Mouse (Mus musculus): Measurements from ENCODE around the gene 4931422A03Rik. TPM values are rescaled to one million over a fixed set of nuclear protein-coding genes. Genes with fewer than 3 reads are reported as not detected.

4931422A03Rik gene
- polyA plus RNA-seq (2017; shearing (Covaris generic)) = 3.4 TPM

DNA sequence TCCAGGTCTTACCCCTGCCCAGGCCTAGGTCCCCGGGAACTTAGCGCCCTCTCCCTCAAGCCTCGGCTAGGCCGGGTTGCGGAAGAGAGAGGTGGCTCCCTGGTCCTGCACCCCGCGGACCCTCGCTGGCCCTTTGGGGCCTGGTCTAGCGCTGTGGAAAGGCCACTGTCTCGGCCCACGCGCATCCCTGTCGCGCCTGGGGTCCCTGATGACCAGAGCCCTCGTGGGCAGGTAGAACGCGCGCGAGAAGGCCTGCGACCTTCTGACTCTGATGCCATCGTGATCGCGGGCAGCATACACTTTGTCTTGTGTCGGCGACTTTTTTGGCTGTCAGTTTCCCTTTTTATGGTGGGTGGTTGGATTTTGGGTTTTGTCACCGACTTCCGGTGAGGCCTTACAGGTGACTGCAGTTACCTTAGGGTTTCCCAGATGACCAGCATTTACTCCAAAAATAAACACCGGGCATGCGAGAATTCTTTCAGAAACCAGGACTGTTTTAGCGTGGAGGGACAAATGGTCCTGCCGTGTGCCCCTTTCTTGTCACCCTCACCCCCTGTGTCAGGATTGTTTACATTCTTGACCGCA lies at the start of gene 4931422A03Rik:
Gene 4931422A03Rik, minus strand, starts transcription at position 223 of the 585 bp plus-strand sequence.

DNA sequence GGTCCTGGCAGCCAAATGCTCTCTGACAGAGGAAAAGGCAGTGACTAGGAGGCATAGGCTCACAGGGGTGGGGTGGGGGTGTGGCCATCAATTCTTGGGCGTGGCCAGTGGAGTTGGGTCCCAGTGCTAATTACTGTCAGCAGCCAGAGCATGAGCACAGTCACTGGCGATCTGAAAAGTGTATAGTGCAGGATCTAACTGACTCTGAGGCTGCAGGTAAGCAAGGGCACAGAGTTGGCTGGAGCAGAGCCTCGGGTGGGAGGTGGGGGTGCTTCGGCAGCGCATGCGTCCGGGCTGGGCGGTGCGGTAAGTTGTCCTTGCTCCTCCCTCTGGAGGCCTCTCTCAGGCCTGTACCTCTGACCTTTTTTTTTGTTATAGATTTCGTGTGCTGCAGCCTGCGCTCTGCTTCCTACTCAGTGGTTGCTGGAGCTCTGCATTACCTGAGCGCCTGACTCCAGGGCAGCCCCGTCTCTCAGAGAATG lies 41.6 kb upstream of the 4931422A03Rik start, which contains the start of gene Cd59b:
Gene Cd59b, plus strand, starts transcription at position 146 of the 482 bp plus-strand sequence.

DNA sequence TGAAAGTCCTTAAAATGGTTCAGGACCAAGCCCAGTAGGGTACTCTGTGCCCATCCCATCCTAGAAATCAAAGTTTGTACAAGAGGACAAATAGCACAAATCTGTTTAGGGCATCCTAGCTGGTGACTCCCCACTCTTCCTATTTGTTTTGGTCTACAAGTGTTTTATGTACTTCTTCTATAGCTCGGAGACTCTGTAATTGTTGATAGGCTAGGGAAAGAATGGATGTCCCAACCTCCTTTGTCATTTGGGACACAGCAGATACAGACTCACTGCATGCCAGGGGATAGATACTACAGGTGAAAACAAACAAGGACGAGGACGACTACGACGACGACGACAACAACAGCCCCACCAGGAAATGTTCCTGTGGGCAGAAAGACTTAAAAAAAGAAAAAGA lies 40.3 kb upstream of the 4931422A03Rik start, which contains the start of gene Gm10799:
Gene Gm10799, minus strand, starts transcription at position 101 of the 400 bp plus-strand sequence.

DNA sequence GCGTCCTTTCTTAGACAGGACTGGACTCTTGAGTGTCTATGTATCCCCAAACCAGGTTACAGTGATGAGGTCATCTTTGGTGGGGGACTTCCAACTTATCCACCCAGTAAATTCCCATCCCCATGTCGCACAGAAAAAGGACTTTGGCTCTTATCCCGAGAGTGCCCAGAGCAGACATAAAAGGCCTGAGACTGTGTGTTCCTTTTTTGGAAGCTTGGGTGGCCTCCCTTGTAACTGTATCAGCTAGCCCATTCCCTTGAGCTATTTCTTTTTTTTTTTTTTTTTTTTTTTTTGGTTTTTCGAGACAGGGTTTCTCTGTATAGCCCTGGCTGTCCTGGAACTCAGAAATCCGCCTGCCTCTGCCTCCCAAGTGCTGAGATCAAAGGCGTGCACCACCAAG lies 37.4 kb upstream of the 4931422A03Rik start, which contains the start of gene Gm10912:
Gene Gm10912, plus strand, starts transcription at position 301 of the 400 bp plus-strand sequence.

DNA sequence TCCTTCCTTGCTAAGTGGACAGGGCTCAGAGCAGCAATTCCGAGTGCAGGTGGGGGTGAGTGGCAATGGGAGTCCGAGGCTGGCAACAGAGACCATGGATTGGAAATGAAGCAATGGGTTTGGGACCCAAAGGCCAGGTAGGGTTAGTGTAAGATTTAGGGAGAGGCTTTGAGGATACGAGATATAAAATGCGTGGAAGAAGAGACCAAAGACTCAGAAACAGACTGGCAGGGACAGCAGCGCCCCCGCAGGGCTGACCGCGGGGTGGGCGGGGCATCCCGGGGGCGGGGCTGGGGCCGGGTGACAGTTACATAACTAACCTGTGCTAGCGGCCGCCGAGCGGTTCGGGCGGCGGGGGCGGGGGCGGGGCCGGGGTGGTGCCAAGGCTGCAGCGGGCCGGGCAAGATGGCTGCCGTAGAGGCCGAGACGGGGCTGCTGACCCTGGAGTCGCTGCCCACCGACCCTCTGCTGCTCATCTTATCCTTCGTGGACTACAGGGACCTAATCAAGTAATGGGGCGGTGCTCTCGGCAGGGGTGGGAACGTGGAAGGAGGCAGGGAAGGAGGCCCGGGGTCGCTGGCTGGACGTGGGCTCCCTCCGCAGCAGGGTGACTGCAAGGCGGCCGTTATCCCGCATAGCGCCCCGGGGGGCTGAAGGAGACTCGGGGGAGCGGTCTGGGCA lies 563 bp downstream of the 4931422A03Rik start, which contains the start of gene Fbxo3:
Gene Fbxo3, plus strand, starts transcription at position 264 of the 681 bp plus-strand sequence.

DNA sequence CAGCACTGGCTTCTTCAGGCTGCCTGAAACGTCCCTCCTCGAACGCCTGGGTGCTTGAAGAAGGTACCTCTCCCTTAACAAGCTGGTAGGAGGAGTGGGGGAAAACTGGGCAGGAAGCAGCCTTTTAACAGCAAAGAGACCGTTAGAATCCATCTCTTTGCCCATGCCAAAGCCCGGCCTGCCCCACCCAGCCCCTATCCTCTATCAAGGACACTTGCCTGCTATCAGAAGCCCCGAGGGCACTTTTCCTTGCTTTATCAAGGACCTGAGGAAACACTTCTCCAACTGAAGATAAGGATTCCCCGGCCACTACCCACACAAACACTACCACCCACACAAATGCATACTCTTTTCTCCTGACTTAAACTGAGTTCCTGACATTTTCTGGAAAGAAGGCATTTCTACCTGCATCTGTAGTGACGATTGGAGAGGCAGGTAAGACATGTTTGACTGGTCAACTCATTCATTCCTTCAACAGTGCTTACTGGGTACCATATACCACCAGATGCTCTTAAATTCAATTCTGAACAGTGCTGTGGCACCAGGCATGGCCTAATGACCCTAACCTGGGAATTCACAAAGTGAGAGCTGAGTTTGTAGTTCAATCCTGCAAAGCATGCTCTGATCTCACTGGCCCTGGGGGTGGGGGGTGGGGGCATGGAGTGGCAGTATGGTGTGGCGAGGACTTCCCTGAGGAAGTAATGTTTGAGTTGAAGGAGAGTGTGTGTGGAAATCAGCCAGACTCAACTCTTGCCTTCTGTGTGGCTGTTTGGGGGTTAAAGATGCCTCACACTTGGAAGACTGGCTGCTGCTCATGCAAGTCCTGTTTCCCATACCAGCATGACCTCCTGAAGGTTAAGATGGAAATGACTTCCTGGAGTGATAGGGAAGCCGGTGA lies 70.3 kb downstream of the 4931422A03Rik start, which contains the start of gene Lmo2:
Gene Lmo2, plus strand, starts transcription at position 338 of the 898 bp plus-strand sequence.

Other genes with a start within 250 kb of the 4931422A03Rik start
- gene Caprin1, start 230.7 kb downstream of the 4931422A03Rik start, polyA plus RNA-seq (2017; shearing (Covaris generic)) = 235 TPM
- not detected for gene Lmo2, start 70.4 kb downstream of the 4931422A03Rik start, polyA plus RNA-seq (2017; shearing (Covaris generic))
- 37.2 TPM for gene Fbxo3, start 640 bp downstream of the 4931422A03Rik start, polyA plus RNA-seq (2017; shearing (Covaris generic))
- 0.73 TPM for gene Gm10912, start 37.5 kb upstream of the 4931422A03Rik start, polyA plus RNA-seq (2017; shearing (Covaris generic))
- gene Gm10799, start 40.2 kb upstream of the 4931422A03Rik start, polyA plus RNA-seq (2017; shearing (Covaris generic)) = not detected
- gene Cd59b, start 41.5 kb upstream of the 4931422A03Rik start, polyA plus RNA-seq (2017; shearing (Covaris generic)) = not detected
- not detected for gene Cd59a, start 67.4 kb upstream of the 4931422A03Rik start, polyA plus RNA-seq (2017; shearing (Covaris generic))
- not detected for gene A930018P22Rik, start 94.4 kb upstream of the 4931422A03Rik start, polyA plus RNA-seq (2017; shearing (Covaris generic))